Mouse (Mus musculus): Measurements from ENCODE around the gene Chic1. TPM values are rescaled to one million over a fixed set of nuclear protein-coding genes. Genes with fewer than 3 reads are reported as not detected.
A peak's percentile ranks its signal among the peaks of the same experiment; 100 is the strongest.

The Chic1 gene
- 12.1 and 13.6 TPM in 2 replicates for polyA plus RNA-seq (2012; rRNA removed)

GRCm38 (mm10) chrX:103356287-103356686 is at the start of gene Chic1:
Chic1 (plus strand) TSS chrX:103356476.
- peak; percentile 47 to 86 for DNase-seq (ENCODE audit: extremely low spot score in 1 of 2, low spot score in 1 of 2)

- DNase-seq (ENCODE audit: extremely low spot score in 1 of 2, low spot score in 1 of 2) = no peak
Measured at GRCm38 (mm10) chrX:103308262-103308661, 48.0 kb upstream of the Chic1 start.

GRCm38 (mm10) chrX:103311723-103312122 is 44.6 kb upstream of the Chic1 start:
- no peak for DNase-seq (ENCODE audit: extremely low spot score in 1 of 2, low spot score in 1 of 2)

GRCm38 (mm10) chrX:103314146-103314545 is 42.1 kb upstream of the Chic1 start:
- DNase-seq (ENCODE audit: extremely low spot score in 1 of 2, low spot score in 1 of 2) = no peak

- DNase-seq (ENCODE audit: extremely low spot score in 1 of 2, low spot score in 1 of 2) = no peak
Measured at GRCm38 (mm10) chrX:103321146-103321545, 35.1 kb upstream of the Chic1 start, which contains the start of gene Cdx4. Cdx4 (plus strand) TSS chrX:103321398.

- no peak for DNase-seq (ENCODE audit: extremely low spot score in 1 of 2, low spot score in 1 of 2)
Measured at GRCm38 (mm10) chrX:103325900-103326299, 30.4 kb upstream of the Chic1 start.

- no peak for DNase-seq (ENCODE audit: extremely low spot score in 1 of 2, low spot score in 1 of 2)
Measured at GRCm38 (mm10) chrX:103329386-103329785, 26.9 kb upstream of the Chic1 start.

GRCm38 (mm10) chrX:103331125-103331858 is 25.0 kb upstream of the Chic1 start:
- DNase-seq (ENCODE audit: extremely low spot score in 1 of 2, low spot score in 1 of 2) = no peak

- no peak for DNase-seq (ENCODE audit: extremely low spot score in 1 of 2, low spot score in 1 of 2)
Measured at GRCm38 (mm10) chrX:103341369-103342113, 14.7 kb upstream of the Chic1 start.

- no peak for DNase-seq (ENCODE audit: extremely low spot score in 1 of 2, low spot score in 1 of 2)
Measured at GRCm38 (mm10) chrX:103355784-103356183, 492 bp upstream of the Chic1 start.

GRCm38 (mm10) chrX:103356761-103357236 is 523 bp downstream of the Chic1 start:
- DNase-seq (ENCODE audit: extremely low spot score in 1 of 2, low spot score in 1 of 2) = peak in 1 of 2 experiments; percentile 15

GRCm38 (mm10) chrX:103366201-103366600 is 9.9 kb downstream of the Chic1 start:
- peak in 1 of 2 experiments; percentile 15 for DNase-seq (ENCODE audit: extremely low spot score in 1 of 2, low spot score in 1 of 2)

- DNase-seq (ENCODE audit: extremely low spot score in 1 of 2, low spot score in 1 of 2) = no peak
Measured at GRCm38 (mm10) chrX:103368650-103369049, 12.4 kb downstream of the Chic1 start.

- no peak for DNase-seq (ENCODE audit: extremely low spot score in 1 of 2, low spot score in 1 of 2)
Measured at GRCm38 (mm10) chrX:103371221-103371620, 14.9 kb downstream of the Chic1 start.

GRCm38 (mm10) chrX:103371627-103372026 is 15.4 kb downstream of the Chic1 start:
- DNase-seq (ENCODE audit: extremely low spot score in 1 of 2, low spot score in 1 of 2) = peak in 1 of 2 experiments; percentile 29

- no peak for DNase-seq (ENCODE audit: extremely low spot score in 1 of 2, low spot score in 1 of 2)
Measured at GRCm38 (mm10) chrX:103374250-103374649, 18.0 kb downstream of the Chic1 start.

- no peak for DNase-seq (ENCODE audit: extremely low spot score in 1 of 2, low spot score in 1 of 2)
Measured at GRCm38 (mm10) chrX:103384528-103384927, 28.3 kb downstream of the Chic1 start.

- peak in 1 of 2 experiments; percentile 5 for DNase-seq (ENCODE audit: extremely low spot score in 1 of 2, low spot score in 1 of 2)
Measured at GRCm38 (mm10) chrX:103388131-103388530, 31.9 kb downstream of the Chic1 start.

- no peak for DNase-seq (ENCODE audit: extremely low spot score in 1 of 2, low spot score in 1 of 2)
Measured at GRCm38 (mm10) chrX:103393841-103394240, 37.6 kb downstream of the Chic1 start.

GRCm38 (mm10) chrX:103405021-103405420 is 48.7 kb downstream of the Chic1 start:
- DNase-seq (ENCODE audit: extremely low spot score in 1 of 2, low spot score in 1 of 2) = no peak

- no peak for DNase-seq (ENCODE audit: extremely low spot score in 1 of 2, low spot score in 1 of 2)
Measured at GRCm38 (mm10) chrX:103414167-103414566, 57.9 kb downstream of the Chic1 start, which contains the start of gene Tsx. Tsx (plus strand) TSS chrX:103414467.

Measured in frontal cortex, adult 2 months (tissue).